Mouse (Mus musculus): ENCODE measurements around the gene Galnt17. TPM values are rescaled to one million over a fixed set of nuclear protein-coding genes. Genes with fewer than 3 reads are reported as not detected.

Galnt17 gene
- polyA plus RNA-seq, 1 experiment from 2014 or later = not detected

DNA sequence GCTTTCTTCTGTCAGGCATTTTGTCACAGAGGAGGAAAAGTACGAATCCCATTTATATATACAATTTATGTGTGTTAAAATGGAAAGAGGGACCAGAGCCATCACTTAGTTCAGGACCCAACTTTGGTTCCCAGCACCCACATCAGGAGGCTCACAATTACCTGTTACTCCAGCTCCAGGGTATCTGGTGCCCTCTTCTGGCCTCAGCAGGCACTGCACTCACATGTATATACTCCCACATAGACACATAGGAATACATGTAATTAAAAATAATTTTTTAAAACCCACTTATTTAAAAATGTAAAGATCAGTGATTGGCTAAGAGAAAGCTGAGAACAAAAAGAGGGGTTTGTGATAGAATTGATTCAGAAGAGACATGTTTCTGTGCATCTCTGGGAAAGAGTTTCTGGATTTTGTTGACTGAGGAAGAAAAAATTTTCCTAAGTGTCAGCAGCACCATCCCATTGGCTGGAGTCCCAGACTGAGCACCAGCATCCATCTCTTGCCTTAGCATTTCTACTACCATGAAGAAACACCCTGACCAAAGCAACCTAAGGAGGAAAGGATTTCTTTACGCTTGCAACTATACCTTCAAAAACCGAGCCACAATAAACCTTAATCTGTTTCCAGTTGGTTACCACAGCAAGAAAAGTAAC lies 381.0 kb downstream of the Galnt17 start:
- H3K4me3 ChIP-seq (ENCODE audit: inconsistent target) = no peak overlapping the region
- H3K36me3 ChIP-seq (ENCODE audit: inconsistent target) = no peaks in the 10 kb centered on the region
- no peak overlapping the region for H3K27ac ChIP-seq
- H3K79me2 ChIP-seq (ENCODE audit: inconsistent target) = no peaks in the 10 kb centered on the region
- WGBS (ENCODE audit: missing documents) = 71% methylated on average over 3 of the region's 3 CpGs

DNA sequence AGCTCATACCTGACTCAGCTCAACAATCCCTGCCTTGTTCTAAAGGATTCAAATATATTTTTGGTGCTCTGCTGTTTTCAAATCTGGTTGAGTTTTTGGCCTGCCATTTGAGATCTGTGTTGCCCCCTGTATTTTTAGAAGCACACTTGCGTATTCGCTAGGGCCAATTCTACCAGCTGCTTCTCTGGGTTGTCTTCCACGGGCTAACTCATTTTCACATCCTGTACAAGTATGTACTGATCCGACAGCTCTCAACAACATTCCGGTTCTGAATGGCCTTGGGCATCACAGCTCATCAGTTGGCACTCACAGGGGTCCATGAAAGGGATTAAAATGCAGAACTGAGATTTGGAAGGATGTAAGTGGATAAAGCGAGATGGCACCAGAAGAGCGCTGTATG lies 382.6 kb downstream of the Galnt17 start:
- Histone ChIP-seq H3K27ac (no peak overlapping the region), H3K36me3 (ENCODE audit: inconsistent target) (no peaks in the 10 kb centered on the region), H3K79me2 (ENCODE audit: inconsistent target) (no peaks in the 10 kb centered on the region), H3K4me3 (ENCODE audit: inconsistent target) (no peak overlapping the region)
- 90% methylated on average over 7 of the region's 7 CpGs for WGBS (ENCODE audit: missing documents)

DNA sequence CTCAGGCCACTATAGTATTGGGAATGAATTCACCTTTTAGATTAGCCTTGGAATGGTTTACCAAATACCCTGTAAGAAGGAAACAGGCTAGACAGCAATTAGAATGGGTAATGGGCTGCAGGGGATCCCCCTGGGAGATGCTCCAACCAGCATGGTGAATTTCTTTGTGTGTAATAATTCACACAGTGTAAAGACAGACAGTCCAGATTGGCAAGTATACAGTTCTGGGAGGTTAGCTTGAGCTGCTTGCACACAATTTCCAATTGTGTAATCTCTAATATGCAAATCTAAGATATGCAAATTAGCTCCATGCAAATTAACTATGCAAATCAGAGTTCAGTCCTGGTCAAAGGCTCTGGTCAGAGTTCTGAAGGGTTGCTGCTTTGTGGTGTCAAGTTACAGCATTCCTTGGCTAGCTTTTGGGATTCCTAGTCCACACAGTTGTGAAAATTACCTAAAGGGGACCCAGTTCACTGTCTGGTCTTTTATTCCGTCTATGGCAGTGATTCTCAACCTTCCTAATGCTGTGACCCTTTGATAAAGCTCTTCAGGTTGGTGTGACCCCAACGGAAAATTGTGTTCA lies 384.0 kb downstream of the Galnt17 start:
- Histone ChIP-seq H3K79me2 (ENCODE audit: inconsistent target) (no peaks in the 10 kb centered on the region), H3K27ac (no peak overlapping the region), H3K4me3 (ENCODE audit: inconsistent target) (no peak overlapping the region), H3K36me3 (ENCODE audit: inconsistent target) (no peaks in the 10 kb centered on the region)
- WGBS (ENCODE audit: missing documents) = 34% methylated on average over 2 of the region's 2 CpGs

DNA sequence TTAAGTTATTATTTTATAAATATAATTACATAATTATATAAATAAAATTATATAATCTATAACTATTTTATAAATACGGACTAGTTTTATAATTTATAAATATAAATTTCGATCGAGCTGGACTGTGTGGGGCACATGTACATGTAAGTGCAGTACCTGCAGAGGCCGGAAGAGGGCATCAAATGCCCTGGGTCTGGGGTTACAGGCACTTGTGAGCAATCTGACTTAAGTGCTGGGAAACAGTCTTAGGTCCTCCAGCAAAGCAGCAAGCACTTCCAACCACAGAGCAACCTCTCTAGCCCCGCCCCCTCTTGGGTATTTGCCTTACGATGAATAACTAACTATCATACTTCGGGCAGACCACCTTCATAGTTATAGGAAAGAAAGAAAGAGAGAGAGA lies 388.3 kb downstream of the Galnt17 start:
- no peaks in the 10 kb centered on the region for H3K79me2 ChIP-seq (ENCODE audit: inconsistent target)
- H3K27ac ChIP-seq = no peak overlapping the region
- H3K36me3 ChIP-seq (ENCODE audit: inconsistent target) = no peaks in the 10 kb centered on the region
- WGBS (ENCODE audit: missing documents) = 92% methylated on average over 7 of the region's 7 CpGs
- H3K4me3 ChIP-seq (ENCODE audit: inconsistent target) = no peak overlapping the region

- 71% methylated on average over 3 of the region's 3 CpGs for WGBS (ENCODE audit: missing documents)
These were observed 393.7 kb downstream of the Galnt17 start for GRCm38 (mm10) chr5:130914606-130915005.

GRCm38 (mm10) chr5:130911551-130911950 lies 396.7 kb downstream of the Galnt17 start:
- Histone ChIP-seq H3K27ac (no peak overlapping the region), H3K4me3 (ENCODE audit: inconsistent target) (no peak overlapping the region), H3K79me2 (ENCODE audit: inconsistent target) (no peaks in the 10 kb centered on the region), H3K36me3 (ENCODE audit: inconsistent target) (no peaks in the 10 kb centered on the region)
- WGBS (ENCODE audit: missing documents) = 82% methylated on average over 2 of the region's 2 CpGs

More at GRCm38 (mm10) chr5:130914606-130915005, 393.7 kb downstream of the Galnt17 start:
- H3K79me2 ChIP-seq (ENCODE audit: inconsistent target) = no peaks in the 10 kb centered on the region
- no peak overlapping the region for H3K4me3 ChIP-seq (ENCODE audit: inconsistent target)
- no peaks in the 10 kb centered on the region for H3K36me3 ChIP-seq (ENCODE audit: inconsistent target)
- no peak overlapping the region for H3K27ac ChIP-seq

GRCm38 (mm10) chr5:130901736-130902135 lies 406.6 kb downstream of the Galnt17 start:
- no peak overlapping the region for H3K4me3 ChIP-seq (ENCODE audit: inconsistent target)
- H3K27ac ChIP-seq = no peak overlapping the region
- 90% methylated on average over 3 of the region's 3 CpGs for WGBS (ENCODE audit: missing documents)

GRCm38 (mm10) chr5:130895991-130896390 lies 412.3 kb downstream of the Galnt17 start:
- 96% methylated on average over 3 of the region's 3 CpGs for WGBS (ENCODE audit: missing documents)
- Histone ChIP-seq H3K36me3 (ENCODE audit: inconsistent target) (no peaks in the 10 kb centered on the region), H3K27ac (no peak overlapping the region), H3K79me2 (ENCODE audit: inconsistent target) (no peaks in the 10 kb centered on the region), H3K4me3 (ENCODE audit: inconsistent target) (no peak overlapping the region)

More at GRCm38 (mm10) chr5:130901736-130902135, 406.6 kb downstream of the Galnt17 start:
- Histone ChIP-seq H3K79me2 (ENCODE audit: inconsistent target) (no peaks in the 10 kb centered on the region), H3K36me3 (ENCODE audit: inconsistent target) (no peaks in the 10 kb centered on the region)

- H3K4me3 ChIP-seq (ENCODE audit: inconsistent target) = no peak overlapping the region
- whole genome bisulfite sequencing (ENCODE audit: missing documents) = 80% methylated on average over 5 of the region's 5 CpGs
These were observed 416.6 kb downstream of the Galnt17 start for GRCm38 (mm10) chr5:130891735-130892134.

GRCm38 (mm10) chr5:130880331-130880730 lies 428.0 kb downstream of the Galnt17 start:
- H3K79me2 ChIP-seq (ENCODE audit: inconsistent target) = no peaks in the 10 kb centered on the region
- no peaks in the 10 kb centered on the region for H3K36me3 ChIP-seq (ENCODE audit: inconsistent target)
- no peak overlapping the region for H3K4me3 ChIP-seq (ENCODE audit: inconsistent target)
- H3K27ac ChIP-seq = no peak overlapping the region
- WGBS (ENCODE audit: missing documents) = 80% methylated on average over 5 of the region's 5 CpGs

More at GRCm38 (mm10) chr5:130891735-130892134, 416.6 kb downstream of the Galnt17 start:
- Histone ChIP-seq H3K27ac (no peak overlapping the region), H3K36me3 (ENCODE audit: inconsistent target) (no peaks in the 10 kb centered on the region), H3K79me2 (ENCODE audit: inconsistent target) (no peaks in the 10 kb centered on the region)

DNA sequence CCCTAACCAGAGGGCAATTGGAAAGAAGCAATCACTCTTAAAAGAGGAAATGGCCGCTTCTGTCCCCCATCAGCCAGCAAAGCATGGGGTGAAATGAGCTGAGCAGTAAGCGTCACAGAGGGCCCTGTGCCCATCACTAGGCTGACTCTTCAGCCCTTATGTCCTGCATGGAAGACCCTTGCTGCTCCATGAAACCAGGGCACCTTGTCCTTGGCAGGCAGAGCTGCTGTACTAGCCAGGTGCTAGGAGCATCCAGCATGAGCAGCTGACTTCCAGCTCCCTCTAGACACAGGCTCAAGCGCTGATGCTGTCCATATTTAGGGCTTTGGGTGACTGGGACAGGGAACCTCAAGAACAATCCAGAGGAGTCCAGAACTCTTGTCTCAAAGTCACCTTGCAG lies 432.9 kb downstream of the Galnt17 start:
- Histone ChIP-seq H3K79me2 (ENCODE audit: inconsistent target) (no peaks in the 10 kb centered on the region), H3K4me3 (ENCODE audit: inconsistent target) (no peak overlapping the region), H3K36me3 (ENCODE audit: inconsistent target) (no peaks in the 10 kb centered on the region), H3K27ac (no peak overlapping the region)
- WGBS (ENCODE audit: missing documents) = 83% methylated on average over 3 of the region's 3 CpGs

- Histone ChIP-seq H3K4me3 (ENCODE audit: inconsistent target) (no peak overlapping the region), H3K36me3 (ENCODE audit: inconsistent target) (no peaks in the 10 kb centered on the region), H3K27ac (no peak overlapping the region), H3K79me2 (ENCODE audit: inconsistent target) (no peaks in the 10 kb centered on the region)
- 65% methylated on average over 8 of the region's 8 CpGs for WGBS (ENCODE audit: missing documents)
These were observed 437.2 kb downstream of the Galnt17 start for GRCm38 (mm10) chr5:130871086-130871485.

DNA sequence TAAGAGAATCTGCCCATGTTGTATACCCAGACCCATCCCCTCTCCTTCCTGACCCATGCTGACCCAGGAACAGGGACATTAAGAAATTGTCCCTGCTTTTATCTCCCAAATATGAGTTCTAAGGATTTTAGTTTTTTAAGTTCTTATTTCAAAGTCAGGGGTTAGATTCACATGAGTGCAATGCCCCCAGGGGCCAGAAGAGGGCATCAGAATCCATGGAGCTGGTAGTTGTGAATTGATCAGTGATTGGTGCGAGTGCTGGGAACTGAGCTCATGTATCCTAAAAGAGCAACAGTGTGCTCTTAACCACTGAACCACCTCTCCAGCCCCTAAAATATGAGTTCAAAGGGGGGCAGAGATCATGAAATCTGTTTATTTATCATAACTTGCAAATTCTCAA lies 438.4 kb downstream of the Galnt17 start:
- no peaks in the 10 kb centered on the region for H3K36me3 ChIP-seq (ENCODE audit: inconsistent target)
- no peak overlapping the region for H3K4me3 ChIP-seq (ENCODE audit: inconsistent target)
- H3K27ac ChIP-seq = no peak overlapping the region
- WGBS (ENCODE audit: missing documents) = 79% methylated on average over 1 of the region's 1 CpGs
- H3K79me2 ChIP-seq (ENCODE audit: inconsistent target) = no peaks in the 10 kb centered on the region

- H3K27ac ChIP-seq = no peak overlapping the region
- no peaks in the 10 kb centered on the region for H3K36me3 ChIP-seq (ENCODE audit: inconsistent target)
- H3K79me2 ChIP-seq (ENCODE audit: inconsistent target) = no peaks in the 10 kb centered on the region
- H3K4me3 ChIP-seq (ENCODE audit: inconsistent target) = no peak overlapping the region
- WGBS (ENCODE audit: missing documents) = 67% methylated on average over 5 of the region's 5 CpGs
These were observed 446.0 kb downstream of the Galnt17 start for GRCm38 (mm10) chr5:130862302-130862701.

GRCm38 (mm10) chr5:130859736-130860135 lies 448.6 kb downstream of the Galnt17 start:
- Histone ChIP-seq H3K79me2 (ENCODE audit: inconsistent target) (no peaks in the 10 kb centered on the region), H3K4me3 (ENCODE audit: inconsistent target) (no peak overlapping the region), H3K27ac (no peak overlapping the region), H3K36me3 (ENCODE audit: inconsistent target) (no peaks in the 10 kb centered on the region)
- 59% methylated on average over 4 of the region's 6 CpGs for WGBS (ENCODE audit: missing documents)

Measured in macrophage (primary cell).